Mouse (Mus musculus) Patski (cell line): ENCODE results near the gene Nr2c2. TPM values are rescaled to one million over a fixed set of nuclear protein-coding genes. Genes with fewer than 3 reads are reported as not detected.

Source experiments
- ATAC-seq: fragments of 100-300 bp; one replicate; pipeline ENCODE4 v1.8.0; 2021
- CTCF ChIA-PET: fragments of 350-600 bp; sonication (Branson Sonifier 250); formaldehyde crosslinking; loops from one replicate; lab custom pipeline; 2022; ENCODE audit warnings: inconsistent platforms; lab: Charles Lee
- POLR2A ChIA-PET: fragments of 350-600 bp; sonication (Branson Sonifier 250); formaldehyde crosslinking; loops from one replicate; lab custom pipeline; 2022; ENCODE audit warnings: antibody characterized with exemption, inconsistent platforms; lab: Charles Lee
- DNase-seq: peaks from one replicate; pipeline ENCODE4 v3.0.0-alpha.2; 2011; ENCODE audit warnings: low read depth, low spot score
- H3K27me3 ChIP-seq: fragments of 371-371 bp; one replicate; pipeline ENCODE4 v1.5.1; 2021
- CTCF ChIP-seq: fragments of 100-300 bp; IDR thresholded peaks from one replicate; pipeline ENCODE4 v1.5.1; 2021
- in situ Hi-C: fragments of 300-500 bp; cut with MboI; formaldehyde crosslinking; loops from 3 replicates; pipeline ENCODE4 v1.11.1; 2018; ENCODE audit warnings: low pct_unique_long_range_greater_than_20kb, mixed read lengths
- polyA plus RNA-seq: library from polyadenylated mRNA; unstranded; gene quantifications from one replicate; pipeline ENCODE4 v1.2.3, GENCODE M21; 2021

Nr2c2 gene
- polyA plus RNA-seq, 1 experiment from 2014 or later = 31.5 TPM

DNA sequence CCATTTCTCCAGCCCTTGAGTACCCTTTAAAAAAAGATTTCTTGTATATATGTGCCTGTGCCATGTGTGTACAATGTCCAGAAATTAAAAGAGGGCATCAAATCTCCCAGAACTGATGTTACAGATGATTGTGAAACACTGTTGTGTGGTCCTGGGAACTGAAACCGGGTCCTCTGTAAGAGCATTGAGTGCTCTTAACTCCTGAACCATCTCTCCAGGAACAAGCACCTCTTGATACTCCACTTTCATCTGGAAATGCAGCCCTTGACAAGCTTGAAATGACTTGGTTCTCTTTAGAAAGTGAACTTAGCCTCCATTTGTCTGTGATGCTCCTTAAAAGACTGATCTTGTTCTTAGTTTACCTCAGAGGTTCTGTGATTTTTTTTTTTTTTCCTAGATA lies 71.5 kb downstream of the Nr2c2 start:
- in situ Hi-C loops = no loop called here
- H3K27me3 ChIP-seq = no peaks in the 10 kb centered on the region
- ChIA-PET POLR2A (no interaction called here), CTCF (interaction anchor here (0.7 kb wide), 1 partner anchor 11 kb away, joined by 3 read pairs; no protein-coding TSS in a partner anchor)
- no peak for TF ChIP-seq CTCF
- ATAC-seq = no peak
- DNase-seq = no peak

- ATAC-seq (no peak), DNase-seq (no peak)
- TF ChIP-seq CTCF = no peak
- no peaks in the 10 kb centered on the region for H3K27me3 ChIP-seq
- in situ Hi-C loops = no loop called here
- ChIA-PET CTCF (no interaction called here), POLR2A (no interaction called here)
Measured at GRCm38 (mm10) chr6:92176450-92176849, 85.3 kb downstream of the Nr2c2 start.

- ATAC-seq (peak; percentile 86), DNase-seq (no peak)
- H3K27me3 ChIP-seq = no peaks in the 10 kb centered on the region
- TF ChIP-seq CTCF = no peak
- in situ Hi-C loops = no loop called here
- ChIA-PET POLR2A (interaction anchor here (0.8 to 1.2 kb wide), 3 partner anchors 9 to 80 kb away, joined by 3 read pairs; no protein-coding TSS in a partner anchor), CTCF (interaction anchor here (1.2 kb wide), 1 partner anchor 22 kb away, joined by 3 read pairs; no protein-coding TSS in a partner anchor)
Measured at GRCm38 (mm10) chr6:92183621-92184131, 92.5 kb downstream of the Nr2c2 start, which contains the start of gene Mrps25. Gene Mrps25, minus strand, starts transcription at chr6:92184033.

GRCm38 (mm10) chr6:92184178-92184577 lies 93.0 kb downstream of the Nr2c2 start:
- H3K27me3 ChIP-seq = no peaks in the 10 kb centered on the region
- DNase-seq = no peak
- in situ Hi-C loops = no loop called here
- ChIA-PET CTCF (interaction anchor here (1.2 kb wide), 1 partner anchor 22 kb away, joined by 3 read pairs; no protein-coding TSS in a partner anchor), POLR2A (interaction anchor here (0.8 to 1.2 kb wide), 3 partner anchors 8 to 80 kb away, joined by 3 read pairs; no protein-coding TSS in a partner anchor)
- ATAC-seq = peak; percentile 35
- TF ChIP-seq CTCF = no peak

DNA sequence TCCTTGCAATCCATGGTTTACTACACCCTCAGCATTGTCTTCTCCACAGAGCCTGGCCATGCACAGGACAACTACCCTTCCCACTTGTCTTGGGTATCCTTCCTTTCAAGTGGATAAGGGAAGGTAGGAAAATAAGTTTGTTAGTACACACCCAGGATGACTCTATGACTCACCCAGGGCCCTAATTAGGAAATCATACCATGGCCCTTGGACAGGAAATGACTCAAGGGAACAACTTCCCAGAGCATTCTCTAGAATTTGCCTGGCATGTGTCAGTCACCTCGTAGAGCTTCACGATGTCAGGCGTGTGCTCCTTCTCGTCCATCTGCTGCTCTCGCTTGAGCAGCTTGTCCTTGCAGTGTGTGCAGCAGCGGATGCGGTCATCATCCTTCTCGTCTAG lies 108.2 kb downstream of the Nr2c2 start:
- CTCF ChIA-PET = interaction anchor here (1.6 kb wide), 1 partner anchor 11 kb away, joined by 3 read pairs; no protein-coding TSS in a partner anchor
- no peaks in the 10 kb centered on the region for H3K27me3 ChIP-seq
- TF ChIP-seq CTCF = no peak
- DNase-seq = no peak
- in situ Hi-C loops = no loop called here
- POLR2A ChIA-PET = no interaction called here
- ATAC-seq = no peak

DNA sequence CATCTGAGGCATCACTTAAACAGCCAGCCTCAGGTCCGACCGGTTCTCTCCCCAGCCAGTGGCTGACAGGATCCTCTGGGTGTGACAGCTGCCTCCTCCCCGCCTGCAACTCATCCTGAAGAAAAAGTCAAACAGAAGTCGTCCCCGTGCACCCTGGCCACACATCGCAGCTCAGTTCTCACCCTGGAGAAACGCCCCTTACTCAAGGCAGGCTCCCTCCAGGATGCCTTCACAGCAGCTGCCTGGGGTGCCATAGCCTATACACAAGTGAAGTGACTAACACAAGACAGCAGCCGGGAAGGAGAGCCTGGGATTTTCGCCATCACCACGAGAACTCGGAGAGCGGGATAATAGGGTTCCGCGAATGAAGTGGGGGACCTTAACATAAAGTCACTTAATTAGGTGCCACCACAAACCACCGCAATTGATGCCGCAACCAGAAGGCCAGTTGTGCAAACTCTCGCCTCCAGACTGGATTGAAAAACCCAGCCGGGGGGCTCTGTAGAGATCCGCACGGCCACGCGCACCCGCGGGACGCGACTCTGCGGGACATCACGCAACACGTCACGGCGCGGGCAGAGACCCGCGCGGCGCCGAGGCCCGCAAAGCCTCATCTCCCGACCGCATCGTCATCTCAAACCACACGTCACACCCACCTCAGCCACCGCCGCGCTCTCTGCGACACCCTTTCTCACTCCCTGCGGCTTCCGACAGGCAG lies 123.0 kb downstream of the Nr2c2 start:
- ATAC-seq = peak; percentile 49
- POLR2A ChIA-PET = no interaction called here

GRCm38 (mm10) chr6:92214773-92215449 lies 123.7 kb downstream of the Nr2c2 start, which contains the start of gene Rbsn:
Gene Rbsn, minus strand, starts transcription at chr6:92214925.
- in situ Hi-C loops = loop anchor here (5.0 kb wide), 1 partner anchor 57 kb away; no protein-coding TSS in a partner anchor

More for the DNA sequence above, 123.0 kb downstream of the Nr2c2 start:
- no peaks in the 10 kb centered on the region for H3K27me3 ChIP-seq
- no peak for TF ChIP-seq CTCF
- no peak for DNase-seq
- CTCF ChIA-PET = no interaction called here
- in situ Hi-C loops = no loop called here

DNA sequence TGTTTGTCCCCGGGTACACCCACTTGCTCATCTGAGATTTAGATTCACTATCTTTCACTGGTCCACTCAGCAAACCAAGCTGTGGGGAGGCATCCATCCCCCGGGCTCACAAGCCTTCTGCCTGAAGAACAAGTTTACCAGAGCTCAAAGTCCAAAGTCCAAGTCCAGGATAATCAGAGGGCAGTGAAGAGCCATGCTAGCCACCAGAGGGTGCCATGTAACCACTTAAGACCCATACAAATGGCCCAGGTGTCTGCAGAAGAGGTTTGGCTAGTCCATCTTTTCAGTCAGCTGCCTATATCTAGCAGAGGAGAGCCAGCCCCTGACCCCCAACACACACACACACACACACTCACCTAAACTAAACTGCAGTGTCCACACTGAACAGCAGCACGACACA lies 128.3 kb downstream of the Nr2c2 start:
- TF ChIP-seq CTCF = peak; percentile 82
- in situ Hi-C loops = loop anchor here (5.0 kb wide), 1 partner anchor 53 kb away; no protein-coding TSS in a partner anchor
- CTCF ChIA-PET = interaction anchor here (0.5 to 4.4 kb wide), 7 partner anchors 9 to 50 kb away, joined by 3 to 35 read pairs (median 3); no protein-coding TSS in a partner anchor
- H3K27me3 ChIP-seq = peaks cover 8% of the 10 kb centered on the region
- DNase-seq (no peak), ATAC-seq (no peak)
- POLR2A ChIA-PET = no interaction called here

More at GRCm38 (mm10) chr6:92214773-92215449, 123.7 kb downstream of the Nr2c2 start, which contains the start of gene Rbsn:
- ChIA-PET CTCF (no interaction called here), POLR2A (no interaction called here)
- no peak for TF ChIP-seq CTCF
- no peaks in the 10 kb centered on the region for H3K27me3 ChIP-seq
- DNase-seq (peak; percentile 60), ATAC-seq (peak; percentile 88)

GRCm38 (mm10) chr6:92221604-92222003 lies 130.4 kb downstream of the Nr2c2 start:
- CTCF ChIA-PET = interaction anchor here (1.0 to 4.4 kb wide), 3 partner anchors 18 to 48 kb away, joined by 3 to 35 read pairs (median 4); no protein-coding TSS in a partner anchor
- in situ Hi-C loops = no loop called here
- DNase-seq (no peak), ATAC-seq (no peak)
- no peak for TF ChIP-seq CTCF
- H3K27me3 ChIP-seq = peaks cover 19% of the 10 kb centered on the region
- POLR2A ChIA-PET = no interaction called here

GRCm38 (mm10) chr6:92222021-92222420 lies 130.8 kb downstream of the Nr2c2 start:
- H3K27me3 ChIP-seq = peaks cover 19% of the 10 kb centered on the region
- in situ Hi-C loops = no loop called here
- no peak for TF ChIP-seq CTCF
- ChIA-PET POLR2A (no interaction called here), CTCF (interaction anchor here (1.0 to 1.2 kb wide), 2 partner anchors 18 to 47 kb away, joined by 3 to 4 read pairs; no protein-coding TSS in a partner anchor)
- no peak for DNase-seq
- ATAC-seq = no peak

Other genes with a start within 250 kb of the Nr2c2 start
- 28.3 TPM for gene Ccdc174, start 213.3 kb upstream of the Nr2c2 start, polyA plus RNA-seq
- gene 4930590J08Rik, start 188.6 kb upstream of the Nr2c2 start, polyA plus RNA-seq = 0.40 TPM
- gene Fgd5, start 112.5 kb upstream of the Nr2c2 start, polyA plus RNA-seq = 0.06 TPM
- gene Mrps25, start 92.6 kb downstream of the Nr2c2 start, polyA plus RNA-seq = 92.5 TPM
- 21.7 TPM for gene Rbsn, start 123.5 kb downstream of the Nr2c2 start, polyA plus RNA-seq
- not detected for gene Trh, start 153.3 kb downstream of the Nr2c2 start, polyA plus RNA-seq